Mouse (Mus musculus) heart, postnatal 36 days (tissue): ENCODE measurements around the gene Cfap97d1. TPM values are rescaled to one million over a fixed set of nuclear protein-coding genes. Genes with fewer than 3 reads are reported as not detected.

Experiments used
- DNase-seq, 2 experiments: peaks; one replicate each; pipeline ENCODE4 v3.0.0; 2021 to 2022
- intact Hi-C: fragments of 180-260 bp; cut with DNase I; formaldehyde crosslinking; loops from one replicate; pipeline ENCODE4 v1.15.1; 2025
- total RNA-seq, 2 experiments: library from RNA; stranded (reverse); gene quantifications; 2 replicates each; pipeline ENCODE4 v1.2.3; 2021

The Cfap97d1 gene
- total RNA-seq, 2 experiments from 2014 or later = not detected

- intact Hi-C loops = no loop called here
- no peak for DNase-seq
These were observed 22.2 kb downstream of the Cfap97d1 start for GRCm38 (mm10) chr11:102006271-102006670.

GRCm38 (mm10) chr11:102006688-102007087, 22.6 kb downstream of the Cfap97d1 start:
- intact Hi-C loops = no loop called here
- DNase-seq = no peak

- no peak for DNase-seq
- intact Hi-C loops = no loop called here
These were observed 24.3 kb downstream of the Cfap97d1 start for GRCm38 (mm10) chr11:102008372-102008771.

DNA sequence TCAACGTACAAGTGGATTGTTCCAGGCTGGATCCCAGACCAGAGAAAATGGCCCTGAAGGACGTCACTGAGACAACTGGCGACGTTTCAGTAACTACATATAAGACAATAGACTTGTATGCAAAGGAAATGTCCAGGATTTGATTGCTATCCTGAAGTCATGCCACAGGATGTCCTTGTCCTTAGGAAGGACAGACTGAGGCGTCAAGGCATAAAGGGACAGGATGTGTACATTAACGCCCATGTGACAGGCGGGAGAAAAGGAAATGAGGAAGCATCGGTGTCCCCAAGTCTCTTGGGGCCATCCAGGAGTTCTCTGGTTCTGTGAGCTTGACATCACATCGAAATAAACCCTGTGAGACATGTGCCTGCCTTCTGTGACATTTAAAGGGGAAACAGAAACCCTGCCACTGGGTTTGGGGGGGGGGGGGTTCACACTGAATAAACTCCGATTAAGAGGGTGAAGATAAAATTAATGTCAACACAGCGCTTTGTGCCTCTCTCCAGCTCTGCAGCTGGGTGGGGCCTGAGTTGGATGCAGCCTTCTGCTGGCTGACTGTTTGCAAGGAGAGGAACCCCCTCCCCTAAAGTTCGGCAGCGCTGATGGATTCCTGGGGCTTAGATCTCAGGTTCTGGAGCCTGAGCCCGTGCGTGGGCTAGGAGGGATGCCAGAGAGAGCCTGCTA, 25.0 kb downstream of the Cfap97d1 start:
- intact Hi-C loops = no loop called here
- DNase-seq = no peak

DNA sequence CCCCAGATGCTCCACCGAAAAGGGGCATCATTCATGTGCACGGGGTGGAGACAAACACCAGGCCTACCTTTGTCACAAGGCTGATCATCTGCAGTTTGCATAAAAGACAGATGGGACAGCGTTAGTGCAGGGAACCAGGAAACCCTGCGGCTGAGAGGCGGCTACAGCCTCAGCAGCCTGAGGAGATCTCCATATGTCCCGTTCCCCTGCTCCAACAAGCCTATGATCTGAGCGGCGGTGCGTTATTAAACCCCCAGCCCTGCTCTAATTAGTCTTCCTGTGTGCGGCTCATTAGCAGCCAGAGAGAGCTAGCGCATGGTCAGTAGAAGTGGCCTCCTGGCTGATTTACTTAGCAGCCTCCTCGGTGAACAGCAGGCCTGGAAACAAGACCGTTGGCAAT, 26.1 kb downstream of the Cfap97d1 start:
- no peak for DNase-seq
- intact Hi-C loops = no loop called here

GRCm38 (mm10) chr11:102011510-102011909, 27.4 kb downstream of the Cfap97d1 start:
- intact Hi-C loops = no loop called here
- no peak for DNase-seq

- no peak for DNase-seq
- intact Hi-C loops = no loop called here
These were observed 29.1 kb downstream of the Cfap97d1 start for GRCm38 (mm10) chr11:102013201-102013600.

DNA sequence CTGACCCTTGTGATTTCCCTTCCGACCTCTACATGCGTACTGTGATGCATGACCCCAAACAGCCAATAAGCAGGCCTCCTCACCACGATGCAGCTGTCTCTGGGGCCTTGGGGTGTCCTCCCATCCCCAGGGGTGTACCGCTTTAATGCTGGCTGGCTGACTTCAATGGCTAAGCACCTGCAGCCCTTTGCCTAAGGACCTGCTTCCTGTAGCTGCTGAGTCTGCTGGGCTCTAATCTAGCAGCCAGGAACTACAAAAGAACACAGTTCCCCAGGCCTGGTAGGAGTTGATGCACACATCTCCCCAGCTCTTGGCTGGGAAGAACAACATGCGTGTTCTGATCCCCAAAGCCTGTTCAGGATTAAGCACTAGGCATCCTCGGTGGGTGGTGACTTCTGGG, 31.4 kb downstream of the Cfap97d1 start:
- intact Hi-C loops = no loop called here
- no peak for DNase-seq

DNA sequence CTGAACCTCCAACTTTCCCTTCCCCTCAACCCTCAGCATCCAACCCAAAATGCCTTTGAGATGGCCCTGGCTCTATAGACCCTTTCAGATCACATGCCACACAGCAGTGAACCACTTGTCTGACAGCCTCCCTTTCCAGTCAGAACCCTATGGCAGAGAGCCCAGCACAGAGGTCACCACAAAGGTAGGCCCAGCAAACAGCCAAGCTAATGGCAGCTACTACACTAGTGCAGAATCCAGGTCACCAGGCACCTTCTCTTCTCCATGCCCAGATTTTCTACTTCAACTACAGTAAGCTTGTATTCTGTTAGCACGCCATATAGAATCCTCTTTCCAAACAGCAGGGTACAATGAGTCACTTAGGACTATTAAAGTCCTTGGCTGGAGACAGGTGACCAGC, 32.1 kb downstream of the Cfap97d1 start:
- intact Hi-C loops = no loop called here
- DNase-seq = peak; percentile 33 to 52

DNA sequence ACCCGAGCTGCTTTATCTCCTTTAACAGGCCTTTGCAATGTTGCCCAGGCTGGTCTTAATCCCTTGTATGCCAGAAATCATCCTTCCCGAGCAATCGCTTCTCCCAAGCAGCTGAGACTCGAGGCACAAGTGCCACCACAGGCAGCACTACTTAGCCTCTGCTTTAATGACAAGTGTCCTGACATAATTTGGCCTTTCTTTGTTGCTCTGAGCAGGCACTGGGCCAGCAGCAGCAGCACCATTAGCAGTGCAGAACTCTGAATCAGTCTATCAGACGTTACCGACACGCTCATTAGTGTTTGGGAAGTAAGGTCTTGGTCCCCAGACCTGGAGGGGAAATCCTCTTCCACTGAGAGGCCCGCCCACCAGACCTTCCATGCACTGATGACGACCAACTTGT, 35.7 kb downstream of the Cfap97d1 start:
- no peak for DNase-seq

DNA sequence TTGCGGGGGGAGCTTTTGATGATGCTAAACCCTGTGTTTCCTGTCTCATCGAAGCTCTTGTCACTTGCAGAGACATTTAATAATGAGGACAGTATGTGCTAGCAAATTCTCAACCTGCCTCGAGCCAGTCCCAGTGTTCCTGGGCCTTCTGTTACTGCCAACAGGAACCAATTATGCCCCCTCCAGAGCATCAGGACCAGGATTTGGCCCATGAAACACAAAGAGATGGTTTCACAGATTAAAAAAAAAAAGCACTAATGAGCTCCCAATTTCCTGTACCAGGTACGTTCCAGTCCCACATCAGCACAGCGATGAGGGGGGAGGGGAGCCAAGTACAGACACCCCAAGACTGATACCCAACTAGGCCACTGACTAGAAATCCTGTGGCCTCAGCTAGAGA, 37.1 kb downstream of the Cfap97d1 start:
- intact Hi-C loops = no loop called here
- DNase-seq = no peak

More for the DNA sequence above, 35.7 kb downstream of the Cfap97d1 start:
- intact Hi-C loops = no loop called here

DNA sequence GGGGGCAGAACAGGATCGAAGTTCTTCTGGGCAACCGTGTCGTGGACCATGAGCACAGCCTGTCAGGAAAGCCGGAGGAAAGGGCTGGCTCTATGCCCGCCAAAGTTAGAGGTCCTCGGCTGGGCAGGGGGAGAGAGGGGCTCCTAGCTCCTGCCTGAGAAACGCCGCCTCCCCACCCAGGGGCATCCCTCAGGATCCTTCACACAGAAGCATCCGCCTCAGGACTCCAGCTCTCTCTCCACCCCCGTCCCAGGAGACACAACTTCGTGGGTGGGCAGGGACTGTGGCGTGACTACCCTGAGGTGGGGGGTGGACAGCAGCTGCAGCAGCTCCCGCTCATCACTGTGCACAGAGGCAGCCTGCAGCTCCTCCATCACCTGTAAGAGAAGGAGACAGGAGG, 39.3 kb downstream of the Cfap97d1 start:
- intact Hi-C loops = no loop called here
- DNase-seq = no peak

GRCm38 (mm10) chr11:102024084-102024758, 40.1 kb downstream of the Cfap97d1 start:
- no peak for DNase-seq
- intact Hi-C loops = no loop called here

- DNase-seq = no peak
- intact Hi-C loops = no loop called here
These were observed 40.8 kb downstream of the Cfap97d1 start for GRCm38 (mm10) chr11:102024875-102025274.

DNA sequence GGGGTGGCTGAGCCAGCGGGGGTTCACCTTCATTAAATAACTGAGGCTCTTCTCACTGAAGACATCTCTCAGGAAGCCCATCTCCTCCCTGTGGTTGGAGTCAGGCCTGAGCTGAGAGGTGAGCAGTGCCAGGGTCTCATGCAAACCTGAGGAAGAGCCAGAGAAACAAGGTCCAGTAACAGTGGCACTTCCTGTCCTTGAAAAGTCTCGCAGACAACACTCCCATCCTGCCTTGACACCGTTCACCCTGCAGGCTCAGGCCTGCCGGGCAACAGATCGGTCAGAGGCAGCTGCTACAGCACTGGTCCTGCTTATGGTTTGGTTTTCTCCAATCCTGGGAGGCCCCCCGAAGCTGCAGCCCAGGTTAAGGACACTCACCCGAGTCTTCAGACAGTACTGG, 41.3 kb downstream of the Cfap97d1 start:
- DNase-seq = no peak
- intact Hi-C loops = no loop called here

GRCm38 (mm10) chr11:102025991-102026660, 42.0 kb downstream of the Cfap97d1 start:
- DNase-seq = no peak
- intact Hi-C loops = no loop called here

- intact Hi-C loops = loop anchor here (1.0 kb wide), 1 partner anchor 13 kb away; no protein-coding TSS in a partner anchor
- peak; percentile 68 to 74 for DNase-seq
These were observed 42.7 kb downstream of the Cfap97d1 start for GRCm38 (mm10) chr11:102026694-102027360.

GRCm38 (mm10) chr11:102027361-102028017, 43.4 kb downstream of the Cfap97d1 start:
- intact Hi-C loops = loop anchor here (1.0 kb wide), 1 partner anchor 13 kb away; no protein-coding TSS in a partner anchor
- no peak for DNase-seq

GRCm38 (mm10) chr11:102028087-102028816, 44.2 kb downstream of the Cfap97d1 start, which contains the start of gene Mpp3:
Mpp3 (minus strand) TSS chr11:102028461.
- DNase-seq = no peak
- intact Hi-C loops = no loop called here

GRCm38 (mm10) chr11:102029304-102029703, 45.2 kb downstream of the Cfap97d1 start:
- intact Hi-C loops = no loop called here

More at GRCm38 (mm10) chr11:102029304-102029703, 45.2 kb downstream of the Cfap97d1 start:
- DNase-seq = no peak
